Mouse (Mus musculus) macrophage (primary cell): Measurements from ENCODE around the gene Dnaja1. TPM values are rescaled to one million over a fixed set of nuclear protein-coding genes. Genes with fewer than 3 reads are reported as not detected.

Experiments used
- H3K27ac ChIP-seq: fragments of 350-480 bp; formaldehyde crosslinking; 2 replicates; pipeline ENCODE4 v1.9.0; 2021
- H3K36me3 ChIP-seq: fragments of 350-480 bp; formaldehyde crosslinking; 2 replicates; pipeline ENCODE4 v1.9.0; 2021; ENCODE audit errors: inconsistent target
- H3K4me3 ChIP-seq: fragments of 350-480 bp; formaldehyde crosslinking; 2 replicates; pipeline ENCODE4 v1.9.0; 2021; ENCODE audit errors: inconsistent target
- H3K79me2 ChIP-seq: fragments of 350-480 bp; formaldehyde crosslinking; 2 replicates; pipeline ENCODE4 v1.9.0; 2021; ENCODE audit errors: inconsistent target
- WGBS: methylation state at CpG from one replicate; pipeline ENCODE4 v1.1.7; 2026; ENCODE audit warnings: inconsistent platforms; ENCODE audit not compliant: missing documents; 5-methylcytosine and 5-hydroxymethylcytosine counted together
- polyA plus RNA-seq: library from polyadenylated mRNA; stranded (reverse); fragments of 250-400 nt; gene quantifications from 3 replicates; pipeline ENCODE4 v1.2.4, GENCODE M21; 2018; ENCODE audit warnings: inconsistent platforms

The Dnaja1 gene
- polyA plus RNA-seq, 1 experiment from 2014 or later, result 355 TPM

DNA sequence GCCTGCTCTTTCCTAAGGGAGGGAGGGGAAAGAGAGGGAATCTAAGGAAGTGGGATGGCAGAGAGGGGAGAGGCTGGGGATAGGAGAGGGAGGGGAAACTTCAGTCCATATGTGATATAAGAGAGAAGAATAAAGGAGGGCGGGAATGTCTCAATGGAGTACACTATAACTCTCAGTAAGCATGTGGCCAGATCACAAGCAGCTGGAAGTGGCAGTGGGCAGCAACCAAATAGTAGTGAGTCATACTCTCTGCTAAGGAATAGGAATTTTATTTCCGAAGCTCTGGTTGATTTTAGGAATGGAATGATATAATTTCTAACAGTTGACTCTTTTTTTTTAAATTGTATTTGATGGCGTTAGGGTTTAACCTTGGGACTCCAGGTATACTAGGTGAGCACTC is 4.8 kb upstream of the Dnaja1 start:
- H3K27ac ChIP-seq, result no peak overlapping the region
- no peak overlapping the region for H3K4me3 ChIP-seq
- H3K79me2 ChIP-seq, result no peaks in the 10 kb centered on the region
- no peaks in the 10 kb centered on the region for H3K36me3 ChIP-seq
- 100% methylated on average over 3 of the region's 3 CpGs for WGBS

- Histone ChIP-seq H3K79me2 (peaks cover 31% of the 10 kb centered on the region), H3K36me3 (peaks cover 12% of the 10 kb centered on the region; the same call in 1 of the 2 replicates), H3K27ac (peak overlapping the region; percentile 91; the same call in 1 of the 2 replicates), H3K4me3 (no peak overlapping the region; the same call in 1 of the 2 replicates)
- WGBS, result 36% methylated on average over 8 of the region's 8 CpGs
These were observed 1.0 kb upstream of the Dnaja1 start for GRCm38 (mm10) chr4:40720910-40721309.

DNA sequence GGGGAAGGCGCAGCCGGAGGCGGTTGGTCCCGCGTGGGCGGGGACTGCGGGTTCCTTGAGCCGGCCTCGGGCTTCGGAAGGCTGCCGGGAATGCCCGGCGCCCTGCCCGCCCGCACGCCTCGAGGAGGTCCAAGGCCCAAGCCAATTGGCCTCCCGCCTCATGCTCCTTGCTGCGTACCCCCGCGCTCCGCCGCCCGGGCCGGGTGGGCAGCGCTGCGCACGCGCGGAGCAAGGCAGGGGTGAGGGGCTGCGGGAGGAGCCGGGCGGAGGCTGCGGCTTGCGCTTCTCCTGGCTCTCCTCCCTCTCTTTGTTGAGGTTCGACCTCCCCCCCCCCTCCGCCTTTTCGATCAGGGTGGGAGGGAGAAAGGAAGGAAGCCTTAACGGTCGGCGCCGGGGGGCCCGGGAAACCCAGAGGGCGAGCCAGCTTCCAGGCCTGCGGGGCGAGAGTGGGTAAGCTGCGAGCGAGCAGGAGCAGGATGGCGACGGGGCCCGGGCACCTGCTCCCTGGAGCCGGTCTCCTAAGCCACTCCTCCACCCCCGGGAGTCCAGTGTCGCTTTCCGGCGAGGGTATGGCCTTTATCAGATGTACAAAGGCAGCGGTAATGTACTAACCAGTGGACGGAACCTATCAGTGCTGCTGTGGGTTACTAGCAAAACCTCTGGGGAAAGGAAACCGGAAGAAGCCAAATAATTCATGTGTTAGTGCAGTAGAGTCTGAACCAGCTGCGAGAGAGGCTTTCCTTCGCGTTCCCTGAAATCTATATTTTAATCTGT is 924 bp downstream of the Dnaja1 start:
- Histone ChIP-seq H3K36me3 (peaks cover 23% of the 10 kb centered on the region; the same call in 1 of the 2 replicates), H3K4me3 (peak overlapping the region; percentile 77), H3K27ac (peak overlapping the region; percentile 61), H3K79me2 (peaks cover 50% of the 10 kb centered on the region)
- WGBS, result under 1% methylated on average over 51 of the region's 62 CpGs

DNA sequence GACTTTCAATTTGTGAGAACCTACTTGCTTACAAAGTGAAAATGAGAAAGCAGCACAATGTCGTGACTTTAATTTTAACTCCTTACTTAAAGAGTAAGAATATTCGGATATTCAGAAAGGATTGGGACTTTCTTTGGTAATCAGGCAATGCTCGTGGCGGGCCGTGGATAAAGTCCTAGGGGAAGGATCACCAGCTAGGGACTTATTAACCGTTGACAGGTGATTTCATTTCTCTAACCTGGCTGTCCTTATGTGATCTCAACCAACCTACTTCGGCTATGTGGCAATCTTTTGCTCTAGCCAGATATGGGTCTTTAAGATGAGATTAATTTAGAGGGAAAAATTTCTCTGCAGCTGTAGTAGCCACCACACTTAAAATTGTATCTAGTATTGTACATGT is 3.2 kb downstream of the Dnaja1 start:
- Histone ChIP-seq H3K36me3 (peaks cover 34% of the 10 kb centered on the region; the same call in 1 of the 2 replicates), H3K79me2 (peaks cover 71% of the 10 kb centered on the region), H3K4me3 (no peak overlapping the region), H3K27ac (no peak overlapping the region)
- 81% methylated on average over 7 of the region's 7 CpGs for WGBS

DNA sequence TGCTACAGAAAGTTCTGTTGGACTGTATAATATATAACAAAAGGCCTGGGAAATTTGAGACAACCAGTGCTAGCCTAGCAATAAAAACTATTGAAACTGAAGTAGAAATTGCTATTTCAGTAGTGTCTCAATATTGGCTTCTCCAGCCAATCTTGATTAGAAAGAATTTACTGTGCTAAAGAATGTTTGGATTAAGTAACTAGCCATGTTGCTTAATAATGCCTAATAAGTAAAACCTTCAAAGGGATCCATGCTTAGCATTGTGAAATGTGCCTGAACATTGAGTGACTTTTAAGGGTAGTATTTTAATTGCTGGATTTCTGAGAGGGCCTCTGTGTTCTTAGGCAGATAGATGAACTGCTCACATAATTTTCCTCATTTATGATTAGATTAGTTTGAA is 3.6 kb downstream of the Dnaja1 start:
- H3K27ac ChIP-seq, result no peak overlapping the region
- H3K36me3 ChIP-seq, result peaks cover 38% of the 10 kb centered on the region
- no peak overlapping the region for H3K4me3 ChIP-seq
- H3K79me2 ChIP-seq, result peaks cover 71% of the 10 kb centered on the region

DNA sequence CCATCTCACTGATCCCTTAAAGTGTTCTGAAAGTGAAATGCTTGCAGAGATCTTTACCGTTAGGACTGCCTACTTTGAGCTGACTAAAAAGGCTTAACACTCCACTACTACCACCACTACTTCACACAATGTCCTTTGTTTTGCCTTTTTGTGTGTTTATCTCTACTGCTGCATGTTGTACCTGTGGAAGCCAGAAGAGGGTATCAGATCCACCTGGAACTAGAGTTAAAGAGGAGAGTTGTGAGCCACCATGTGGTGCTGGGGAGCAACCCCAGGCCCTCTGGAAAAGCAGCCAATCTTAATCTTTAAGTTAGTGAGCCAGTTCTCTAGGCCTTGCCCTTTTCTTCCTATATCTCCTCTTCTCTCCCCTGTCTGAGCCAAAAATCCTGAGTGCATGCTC is 5.3 kb downstream of the Dnaja1 start:
- peaks cover 71% of the 10 kb centered on the region for H3K79me2 ChIP-seq
- H3K27ac ChIP-seq, result no peak overlapping the region
- H3K36me3 ChIP-seq, result peaks cover 50% of the 10 kb centered on the region
- H3K4me3 ChIP-seq, result no peak overlapping the region
- 89% methylated on average over 1 of the region's 1 CpGs for WGBS

GRCm38 (mm10) chr4:40731262-40731661 is 9.3 kb downstream of the Dnaja1 start:
- Histone ChIP-seq H3K4me3 (no peak overlapping the region), H3K79me2 (peaks cover 37% of the 10 kb centered on the region), H3K36me3 (peaks cover 59% of the 10 kb centered on the region), H3K27ac (no peak overlapping the region)

GRCm38 (mm10) chr4:40735351-40735750 is 13.4 kb downstream of the Dnaja1 start:
- WGBS, result 93% methylated on average over 1 of the region's 1 CpGs
- Histone ChIP-seq H3K4me3 (no peak overlapping the region), H3K27ac (no peak overlapping the region), H3K79me2 (no peaks in the 10 kb centered on the region; the same call in 1 of the 2 replicates), H3K36me3 (peaks cover 71% of the 10 kb centered on the region)

GRCm38 (mm10) chr4:40757157-40757779 is 35.3 kb downstream of the Dnaja1 start:
- peak overlapping the region; percentile 88 for H3K4me3 ChIP-seq
- peaks cover 32% of the 10 kb centered on the region for H3K36me3 ChIP-seq
- H3K79me2 ChIP-seq, result peaks cover 25% of the 10 kb centered on the region
- 2% methylated on average over 34 of the region's 39 CpGs for WGBS
- peak overlapping the region; percentile 13; the same call in 1 of the 2 replicates for H3K27ac ChIP-seq

DNA sequence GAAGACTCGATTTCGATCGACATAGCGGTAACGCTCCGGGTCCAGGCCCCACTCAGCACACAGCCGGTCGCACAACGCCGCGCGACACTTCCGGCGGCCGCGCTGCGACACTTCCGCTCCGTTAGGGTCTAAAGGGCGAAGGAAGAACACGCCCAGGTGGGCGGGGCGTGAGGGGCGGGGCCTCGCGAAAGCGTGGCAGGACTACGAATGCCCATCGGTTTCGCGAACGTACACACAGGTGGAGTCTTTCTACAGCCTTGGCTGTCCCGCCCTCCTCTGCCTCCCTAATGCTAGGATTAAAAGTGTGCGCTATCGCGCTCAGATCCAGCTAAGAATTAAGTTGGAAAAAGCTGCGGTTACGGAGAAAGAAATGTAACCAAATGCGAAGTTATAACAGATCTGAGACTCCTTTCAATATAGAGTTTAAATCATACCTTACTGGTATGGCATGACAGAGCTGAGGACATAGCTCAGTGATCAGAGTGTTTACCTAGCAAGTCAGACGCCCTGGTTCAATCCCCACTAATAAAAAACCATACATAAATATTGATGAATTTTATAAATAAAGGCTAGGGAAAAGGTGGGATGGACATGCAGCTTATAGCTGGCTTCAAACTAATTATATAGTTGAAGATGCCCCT is 36.0 kb downstream of the Dnaja1 start, which contains the start of gene Smu1:
TSS of gene Smu1 (minus strand) at position 144 of the 641 bp plus-strand sequence.
- Histone ChIP-seq H3K4me3 (peak within 1 kb of the TSS; percentile 88), H3K36me3 (peaks cover 25% of the 10 kb centered on the region), H3K79me2 (peaks cover 25% of the 10 kb centered on the region), H3K27ac (peak within 1 kb of the TSS; percentile 13; the same call in 1 of the 2 replicates)
- under 1% methylated on average over 40 of the region's 40 CpGs for WGBS

GRCm38 (mm10) chr4:40759876-40760275 is 37.9 kb downstream of the Dnaja1 start:
- Histone ChIP-seq H3K27ac (no peak overlapping the region), H3K79me2 (peaks cover 25% of the 10 kb centered on the region), H3K36me3 (peaks cover 6% of the 10 kb centered on the region), H3K4me3 (no peak overlapping the region)
- 23% methylated on average over 5 of the region's 5 CpGs for WGBS

- Histone ChIP-seq H3K79me2 (no peaks in the 10 kb centered on the region), H3K4me3 (no peak overlapping the region), H3K36me3 (no peaks in the 10 kb centered on the region), H3K27ac (peak overlapping the region; percentile 52)
- 22% methylated on average over 12 of the region's 12 CpGs for WGBS
These were observed 52.6 kb downstream of the Dnaja1 start for GRCm38 (mm10) chr4:40774279-40775259.

- WGBS, result 42% methylated on average over 4 of the region's 4 CpGs
- H3K36me3 ChIP-seq, result no peaks in the 10 kb centered on the region
- H3K4me3 ChIP-seq, result no peak overlapping the region
- peak overlapping the region; percentile 87 for H3K27ac ChIP-seq
- no peaks in the 10 kb centered on the region for H3K79me2 ChIP-seq
These were observed 54.5 kb downstream of the Dnaja1 start for GRCm38 (mm10) chr4:40776416-40776815.

DNA sequence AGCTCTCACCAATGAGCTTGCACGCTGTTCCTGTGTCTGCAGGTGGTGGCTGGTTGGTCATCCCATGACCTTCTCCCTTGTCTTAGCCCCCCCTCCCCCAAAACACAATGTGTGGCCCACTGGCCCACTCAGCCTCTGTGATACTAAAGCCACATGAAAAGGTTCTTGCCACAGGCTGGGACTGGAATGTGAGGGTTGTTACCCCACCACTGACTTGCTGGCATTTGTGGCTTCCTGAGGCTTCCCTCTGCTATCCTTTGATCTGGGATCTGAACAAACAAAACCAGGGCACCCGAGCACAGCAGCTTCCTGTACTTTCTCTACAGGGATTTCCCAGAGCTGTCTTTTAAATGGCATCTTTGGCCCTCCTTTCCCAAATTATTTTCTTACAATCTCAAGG is 55.2 kb downstream of the Dnaja1 start:
- Histone ChIP-seq H3K36me3 (no peaks in the 10 kb centered on the region), H3K27ac (peak overlapping the region; percentile 87), H3K79me2 (no peaks in the 10 kb centered on the region), H3K4me3 (no peak overlapping the region)
- 36% methylated on average over 2 of the region's 2 CpGs for WGBS
